Mouse (Mus musculus) liver, postnatal 0 days (tissue): ENCODE measurements around the gene Atp2c1. TPM values are rescaled to one million over a fixed set of nuclear protein-coding genes. Genes with fewer than 3 reads are reported as not detected.
A peak's percentile ranks its signal among the peaks of the same experiment; 100 is the strongest.

Experiments
- ATAC-seq: fragments of 200-750 bp; cut with Nextera tagmentation; 2 replicates; pipeline ENCODE4 v1.8.0; 2017; ENCODE audit warnings: mild to moderate bottlenecking, moderate library complexity
- DNase-seq: peaks from one replicate; pipeline ENCODE4 v3.0.0-alpha.2; 2016
- H3K27ac ChIP-seq: fragments of 300-500 bp; sonication (generic); 2 replicates; pipeline ENCODE4 v1.5.1; 2014; ENCODE audit warnings: antibody characterized with exemption, moderate library complexity, mild to moderate bottlenecking, low read depth
- H3K27me3 ChIP-seq: fragments of 300-500 bp; sonication (generic); 2 replicates; pipeline ENCODE4 v1.6.1; 2014; ENCODE audit warnings: low read length, control low read depth, mixed read lengths; ENCODE audit not compliant: insufficient read depth
- H3K36me3 ChIP-seq: fragments of 300-500 bp; sonication (generic); replicated peaks from 2 replicates; pipeline ENCODE4 v1.6.1; 2014; ENCODE audit warnings: mild to moderate bottlenecking, control low read depth, low read length, moderate library complexity, mixed read lengths; ENCODE audit not compliant: insufficient read depth
- H3K4me1 ChIP-seq: fragments of 300-500 bp; sonication (generic); 2 replicates; pipeline ENCODE4 v1.6.1; 2014; ENCODE audit warnings: antibody characterized with exemption, mild to moderate bottlenecking, control low read depth; ENCODE audit not compliant: insufficient read depth
- H3K4me2 ChIP-seq: fragments of 300-500 bp; sonication (generic); 2 replicates; pipeline ENCODE4 v1.6.1; 2014; ENCODE audit warnings: low read depth, mild to moderate bottlenecking, low read length, moderate library complexity, mixed read lengths
- H3K4me3 ChIP-seq: fragments of 300-500 bp; sonication (generic); 2 replicates; pipeline ENCODE4 v1.5.1; 2014; ENCODE audit warnings: low read depth, low read length
- H3K9ac ChIP-seq: fragments of 300-500 bp; sonication (generic); replicated peaks from 2 replicates; pipeline ENCODE4 v1.6.1; 2014; ENCODE audit warnings: mild to moderate bottlenecking, moderate library complexity
- H3K9me3 ChIP-seq: fragments of 300-500 bp; sonication (generic); 2 replicates; pipeline ENCODE4 v1.6.1; 2016; ENCODE audit warnings: mild to moderate bottlenecking, control low read depth, low read length, mixed read lengths
- CTCF ChIP-seq: sonication (generic); IDR thresholded peaks from 2 replicates; pipeline ENCODE4 v1.5.1; 2016; ENCODE audit warnings: antibody characterized with exemption, low read depth
- EP300 ChIP-seq: IDR thresholded peaks from 2 replicates; pipeline ENCODE4 v1.6.1; 2016; ENCODE audit warnings: antibody characterized with exemption, low read depth, mild to moderate bottlenecking
- WGBS: fragments of 180-500 bp; shearing (Covaris S2); extraction: QIAGEN DNeasy Blood & Tissue Kit; methylation state at CpG from one replicate; pipeline ENCODE4 v1.1.7; 2014; ENCODE audit not compliant: insufficient replicate concordance; 5-methylcytosine and 5-hydroxymethylcytosine counted together
- polyA plus RNA-seq: library from polyadenylated mRNA; unstranded; fragments of >200 nt; fragmentation: Nextera tagmentation; extraction: Ambion mirVana; gene quantifications from 2 replicates; pipeline ENCODE4 v1.2.1, GENCODE M21; 2015

Gene Atp2c1
- polyA plus RNA-seq, 1 experiment from 2014 or later: 17.1 TPM

DNA sequence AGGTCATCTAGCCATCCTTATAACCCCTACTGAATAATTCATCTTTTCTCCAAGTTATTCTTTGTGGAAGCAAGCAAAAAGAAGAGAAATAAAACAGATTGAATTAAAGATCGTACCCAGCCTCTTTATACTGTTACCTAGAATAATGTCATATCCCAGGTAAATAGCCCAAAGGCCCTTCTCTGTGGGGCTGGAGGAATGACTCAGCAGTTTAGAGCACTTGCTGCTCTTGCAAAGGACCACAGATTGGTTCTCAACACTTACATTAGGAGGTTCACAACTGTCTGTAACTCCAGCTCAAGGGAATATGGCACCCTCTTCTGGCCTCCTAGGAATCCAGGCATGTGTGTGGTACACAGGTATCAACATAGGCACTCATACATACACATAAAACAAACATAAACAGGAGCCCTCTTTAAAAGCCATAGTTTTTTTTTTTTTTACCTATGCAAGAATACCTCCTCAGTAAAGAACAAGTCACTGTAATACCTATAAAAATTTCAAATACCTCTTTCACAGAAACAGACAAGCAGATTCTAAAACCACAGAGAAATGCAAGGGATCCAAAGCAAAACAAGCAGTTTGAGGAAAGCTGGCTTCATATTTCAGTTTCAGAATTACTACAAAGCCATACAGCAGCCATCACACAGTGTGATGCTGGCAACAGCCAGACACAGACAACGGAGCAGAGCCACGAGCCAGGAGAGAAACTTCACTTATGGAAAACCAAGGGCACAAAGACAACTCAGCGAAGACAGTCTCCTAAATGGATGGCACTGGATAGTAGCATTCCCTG lies 44.2 kb downstream of the Atp2c1 start:
- Histone ChIP-seq H3K9me3 (no peaks in the 10 kb centered on the region), H3K9ac (no peak overlapping the region), H3K27me3 (no peaks in the 10 kb centered on the region), H3K4me1 (peaks cover 8% of the 10 kb centered on the region; the same call in 1 of the 2 replicates), H3K4me3 (no peak overlapping the region), H3K4me2 (no peak overlapping the region), H3K36me3 (no peaks in the 10 kb centered on the region), H3K27ac (no peak overlapping the region)
- WGBS: 82% methylated on average over 4 of the region's 4 CpGs
- ATAC-seq (no peak), DNase-seq (no peak)
- no peak for TF ChIP-seq EP300
- no peak for TF ChIP-seq CTCF

DNA sequence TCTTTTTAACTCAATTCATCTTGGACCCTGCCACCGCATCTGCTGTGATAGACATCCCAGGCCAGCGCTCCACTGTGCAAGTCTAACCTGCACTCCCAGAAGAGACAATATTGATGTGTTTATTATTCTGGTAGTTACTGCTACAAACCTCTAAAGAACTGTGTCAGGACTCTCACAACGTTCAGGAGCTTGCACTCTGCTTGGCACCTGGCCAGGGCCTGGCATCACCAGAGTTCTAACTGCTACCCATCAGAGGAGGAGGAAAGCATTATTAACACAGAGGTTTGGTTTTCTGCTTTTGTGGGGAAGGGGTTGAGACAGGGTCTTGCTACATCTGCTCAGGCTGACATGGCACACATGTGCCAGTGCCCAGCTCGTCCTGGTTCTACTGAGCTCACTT lies 45.0 kb downstream of the Atp2c1 start:
- DNase-seq (peak; percentile 42), ATAC-seq (no peak)
- H3K4me1 ChIP-seq: peaks cover 8% of the 10 kb centered on the region; the same call in 1 of the 2 replicates
- H3K27ac ChIP-seq: no peak overlapping the region
- no peak overlapping the region for H3K9ac ChIP-seq
- no peaks in the 10 kb centered on the region for H3K9me3 ChIP-seq
- H3K27me3 ChIP-seq: no peaks in the 10 kb centered on the region
- no peak overlapping the region for H3K4me3 ChIP-seq
- WGBS: 68% methylated on average over 4 of the region's 4 CpGs
- no peak overlapping the region for H3K4me2 ChIP-seq
- H3K36me3 ChIP-seq: no peaks in the 10 kb centered on the region
- TF ChIP-seq EP300: no peak
- no peak for TF ChIP-seq CTCF

DNA sequence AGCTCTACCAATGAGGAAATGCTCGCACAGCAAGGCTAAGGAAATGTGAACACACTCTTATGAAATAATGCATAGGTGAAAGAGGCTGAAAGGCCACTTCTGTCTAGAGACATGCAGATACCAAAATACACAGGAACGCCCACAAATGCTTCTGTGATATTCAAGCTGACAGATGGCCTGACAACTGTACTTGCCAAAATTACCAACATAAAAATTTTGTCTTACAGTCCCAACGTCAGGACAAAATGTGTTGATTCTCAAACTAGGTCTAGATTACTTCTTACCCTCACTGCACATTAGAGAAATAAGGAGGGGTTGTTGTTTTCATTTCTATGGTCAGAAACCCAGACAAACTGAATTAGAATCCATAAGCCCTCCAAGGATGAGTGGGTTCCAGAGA lies 51.0 kb downstream of the Atp2c1 start:
- Histone ChIP-seq H3K27me3 (no peaks in the 10 kb centered on the region), H3K4me1 (peaks cover 3% of the 10 kb centered on the region; the same call in 1 of the 2 replicates), H3K9me3 (no peaks in the 10 kb centered on the region), H3K4me3 (no peak overlapping the region), H3K36me3 (no peaks in the 10 kb centered on the region), H3K9ac (no peak overlapping the region), H3K4me2 (no peak overlapping the region), H3K27ac (no peak overlapping the region)
- no peak for ATAC-seq
- DNase-seq: no peak
- no peak for TF ChIP-seq CTCF
- no peak for TF ChIP-seq EP300
- WGBS: 67% methylated on average over 3 of the region's 3 CpGs

DNA sequence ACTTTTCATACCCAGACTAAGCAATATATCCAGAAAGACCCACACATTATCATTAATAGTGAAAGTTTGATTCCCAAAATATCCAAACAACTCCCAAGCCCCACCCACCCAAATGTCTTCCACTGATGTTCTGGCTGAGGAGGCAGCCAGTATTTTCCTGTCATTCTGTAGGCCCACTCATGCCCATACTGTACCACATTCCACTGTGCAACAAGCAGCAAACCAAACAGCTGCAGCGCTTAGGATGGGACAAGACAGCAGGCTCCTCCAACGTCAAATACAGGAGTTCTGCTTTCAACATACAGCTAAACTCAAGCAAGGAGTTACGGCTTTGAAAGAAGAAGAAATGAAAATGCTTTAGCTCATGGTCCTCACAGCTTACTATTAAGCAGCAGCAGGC lies 52.2 kb downstream of the Atp2c1 start:
- DNase-seq (no peak), ATAC-seq (no peak)
- Histone ChIP-seq H3K36me3 (peaks cover under 1% of the 10 kb centered on the region; the same call in 1 of the 2 replicates), H3K4me1 (peaks cover 3% of the 10 kb centered on the region; the same call in 1 of the 2 replicates), H3K9ac (no peak overlapping the region), H3K4me2 (no peak overlapping the region), H3K4me3 (no peak overlapping the region), H3K27me3 (no peaks in the 10 kb centered on the region), H3K27ac (no peak overlapping the region), H3K9me3 (no peaks in the 10 kb centered on the region)
- WGBS: 74% methylated on average over 3 of the region's 3 CpGs
- no peak for TF ChIP-seq EP300
- TF ChIP-seq CTCF: no peak

DNA sequence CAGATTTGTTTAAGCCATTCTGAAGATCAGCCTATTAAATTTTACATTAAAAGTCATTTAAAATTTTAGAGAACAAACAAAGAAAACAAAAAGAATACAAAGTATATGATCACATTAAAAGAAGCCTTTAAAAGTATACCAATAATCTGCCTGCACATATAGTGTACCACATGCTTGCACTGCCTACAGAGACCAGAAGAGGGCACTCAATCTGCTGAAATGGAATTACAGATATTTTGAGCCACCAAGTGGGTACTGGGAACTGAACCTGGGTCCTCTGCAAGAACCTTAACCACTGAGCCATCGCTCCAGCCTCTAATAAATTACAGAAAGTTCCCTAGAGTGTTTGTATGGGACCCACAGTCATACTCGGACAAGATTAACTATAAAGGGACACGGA lies 59.3 kb downstream of the Atp2c1 start:
- DNase-seq (no peak), ATAC-seq (no peak)
- peaks cover 25% of the 10 kb centered on the region for H3K36me3 ChIP-seq
- peaks cover 7% of the 10 kb centered on the region; the same call in 1 of the 2 replicates for H3K9me3 ChIP-seq
- H3K4me1 ChIP-seq: no peaks in the 10 kb centered on the region
- no peak overlapping the region for H3K4me2 ChIP-seq
- H3K9ac ChIP-seq: no peak overlapping the region
- no peak overlapping the region for H3K4me3 ChIP-seq
- 88% methylated on average over 3 of the region's 3 CpGs for WGBS
- H3K27me3 ChIP-seq: no peaks in the 10 kb centered on the region
- H3K27ac ChIP-seq: no peak overlapping the region
- TF ChIP-seq EP300: no peak
- peak; percentile 52 for TF ChIP-seq CTCF

DNA sequence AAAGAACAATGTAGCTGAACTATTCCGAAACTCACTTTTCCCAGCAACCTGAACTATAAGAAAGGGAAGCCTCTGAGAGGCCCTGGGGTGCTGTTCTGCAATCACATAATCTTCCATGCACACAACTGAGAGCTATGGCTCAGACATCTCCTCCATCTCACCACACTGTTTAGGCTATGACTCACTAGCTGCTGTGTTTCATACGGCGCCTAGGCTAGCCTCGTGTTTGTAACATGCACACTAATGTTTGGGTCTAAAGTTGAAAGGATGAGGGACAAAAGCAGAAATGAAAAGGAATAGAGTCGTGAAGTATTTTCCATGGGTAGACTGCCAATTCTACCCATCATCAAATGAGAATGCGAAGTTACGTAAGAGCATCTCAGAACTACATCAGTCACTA lies 65.6 kb downstream of the Atp2c1 start:
- H3K9me3 ChIP-seq: no peaks in the 10 kb centered on the region
- H3K27me3 ChIP-seq: no peaks in the 10 kb centered on the region
- no peaks in the 10 kb centered on the region for H3K4me1 ChIP-seq
- ATAC-seq: no peak
- no peak overlapping the region for H3K27ac ChIP-seq
- DNase-seq: no peak
- H3K9ac ChIP-seq: no peak overlapping the region
- 89% methylated on average over 7 of the region's 7 CpGs for WGBS
- H3K4me3 ChIP-seq: no peak overlapping the region
- H3K36me3 ChIP-seq: peaks cover 38% of the 10 kb centered on the region
- TF ChIP-seq CTCF: no peak
- no peak overlapping the region for H3K4me2 ChIP-seq
